Mouse (Mus musculus) bone marrow, adult 2 months (tissue): Measurements from ENCODE around the gene Ctnnbl1.

Experiments
- CTCF ChIP-seq: fragments of 200-500 bp; IDR thresholded peaks from 2 replicates; pipeline ENCODE4 v1.5.1; 2011; ENCODE audit warnings: low read length, control low read depth; ENCODE audit not compliant: control insufficient read depth, insufficient read depth
- POLR2A ChIP-seq: fragments of 200-500 bp; IDR thresholded peaks from 2 replicates; pipeline ENCODE4 v1.6.1; 2011; ENCODE audit warnings: low read depth, mild to moderate bottlenecking, control low read depth, low read length, borderline replicate concordance; ENCODE audit not compliant: control insufficient read depth

DNA sequence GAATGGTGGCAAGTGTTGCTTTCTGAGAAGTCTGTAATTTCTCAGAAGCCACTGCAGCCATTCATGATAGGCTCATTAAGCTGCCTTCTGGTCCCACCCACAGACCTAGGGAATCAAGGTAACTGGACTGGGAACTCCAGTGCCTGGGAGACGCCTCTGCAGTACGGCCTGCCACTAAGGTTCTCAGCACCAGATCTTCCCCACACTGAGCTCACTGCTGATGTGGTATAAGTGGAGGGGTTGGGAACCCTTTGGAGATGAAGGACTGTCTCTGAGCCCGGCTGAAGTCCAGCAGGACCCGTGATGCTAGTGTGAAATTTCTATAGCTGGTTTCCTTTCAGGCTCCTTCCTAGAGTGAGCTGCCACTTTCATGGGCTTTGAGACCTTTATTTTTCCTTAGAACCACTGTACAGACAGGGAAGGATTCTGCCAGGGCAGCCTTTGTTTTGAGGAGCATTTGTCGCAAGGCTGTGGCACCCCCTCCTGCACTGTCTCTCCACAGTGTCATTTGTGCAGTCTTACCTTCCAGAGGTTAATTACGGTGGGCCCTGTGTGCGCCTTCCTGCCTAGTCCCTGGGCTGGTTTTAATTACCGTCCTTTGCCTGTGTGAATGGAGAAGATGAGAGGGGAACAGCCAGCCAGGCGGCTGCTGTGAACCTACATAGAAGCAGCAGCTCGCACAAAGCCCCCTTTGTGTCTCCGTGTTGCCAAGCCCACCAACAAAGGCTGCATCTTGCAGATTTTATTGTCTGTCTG lies 63.7 kb downstream of the Ctnnbl1 start:
- no peak for TF ChIP-seq POLR2A
- no peak for TF ChIP-seq CTCF
